Mouse (Mus musculus): ENCODE data around the gene Rhov.

Gene Rhov

DNA sequence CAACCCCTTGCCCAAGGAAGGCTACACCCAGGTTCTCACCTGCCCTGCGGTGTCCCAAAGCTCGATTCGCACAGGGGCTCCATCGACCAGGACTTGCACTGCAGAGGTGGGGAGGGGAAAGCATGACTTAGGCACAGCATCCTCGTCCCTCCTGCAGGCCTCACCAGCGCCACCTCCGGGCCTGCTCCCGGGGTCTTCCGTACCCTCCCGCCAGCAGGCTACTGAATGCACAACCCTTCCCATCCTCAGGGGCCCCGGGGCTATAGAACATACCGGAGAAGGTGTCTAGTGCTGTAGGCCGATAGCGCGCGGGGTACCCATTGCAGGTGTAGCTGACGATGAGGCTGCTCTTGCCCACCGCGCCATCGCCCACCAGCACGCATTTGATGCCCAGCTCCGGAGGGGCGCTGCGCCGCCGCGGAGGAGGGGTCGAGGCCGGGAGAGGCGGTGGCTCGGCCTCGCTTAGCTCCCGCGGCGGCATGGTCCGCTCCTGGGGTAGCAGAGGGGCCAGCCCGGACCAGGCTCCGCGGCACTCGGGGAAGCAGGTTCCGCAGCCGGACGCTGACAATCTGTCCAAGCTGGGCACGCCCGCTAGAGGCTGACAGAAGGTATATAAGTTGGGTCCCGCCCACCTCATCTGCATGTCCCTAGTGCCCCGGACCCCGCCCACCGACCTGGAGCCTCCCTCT, at the start of gene Rhov:
Rhov (minus strand) TSS at position 630 of the 689 bp plus-strand sequence.
- peak; percentile 61 for DNase-seq (ENCODE audit: extremely low spot score)

DNA sequence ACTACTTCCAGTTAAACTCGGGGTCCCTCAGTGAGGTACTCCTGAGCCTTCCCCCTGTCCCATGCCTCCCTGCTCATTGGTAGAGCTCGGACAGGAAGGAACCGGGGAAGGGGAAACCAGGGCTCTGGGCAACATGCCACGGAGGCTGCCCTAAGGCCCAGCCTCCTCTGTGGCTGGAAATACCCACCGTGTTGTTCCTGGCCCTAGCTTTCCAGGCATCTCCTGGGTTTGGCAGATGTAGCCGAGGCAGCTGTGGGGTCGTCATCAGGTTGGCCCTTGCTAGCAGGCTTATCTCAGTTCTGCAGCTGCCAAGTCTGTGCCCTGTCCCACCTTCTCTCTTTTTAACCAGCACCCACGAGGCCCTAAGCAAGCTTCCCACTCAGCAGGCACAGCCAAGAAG, 49.5 kb upstream of the Rhov start:
- no peak for DNase-seq (ENCODE audit: extremely low spot score)

DNA sequence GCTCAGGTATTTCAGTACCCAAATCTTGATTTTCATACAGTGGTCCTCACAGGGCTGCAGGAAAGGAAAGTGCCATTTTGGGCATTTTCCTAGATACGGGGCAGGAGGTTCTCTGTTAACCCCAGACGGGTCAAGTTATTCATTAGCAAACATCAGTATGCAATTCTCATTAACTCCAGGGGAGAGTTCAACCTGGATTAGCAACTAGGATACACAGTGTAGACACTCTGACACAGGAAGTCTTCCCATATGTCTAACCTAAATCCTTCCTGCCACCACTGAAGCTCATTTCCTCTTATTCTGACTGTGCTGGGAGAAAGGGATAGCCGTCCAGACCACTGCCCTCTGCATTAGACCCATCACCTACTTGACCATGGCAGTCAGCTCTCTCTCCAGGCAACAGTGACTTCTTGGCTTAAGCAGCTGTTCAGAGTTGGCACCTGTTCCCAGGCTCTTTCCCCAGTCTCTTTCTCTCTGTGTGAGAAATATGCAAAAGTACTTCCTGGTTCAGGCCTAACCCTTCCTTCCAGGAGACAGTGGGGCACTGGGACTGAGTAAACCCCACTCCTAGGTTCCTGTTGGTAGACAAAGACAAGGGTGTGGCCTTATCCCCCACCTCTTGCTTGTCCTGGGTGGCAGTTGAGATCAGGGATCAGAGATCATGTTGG, 47.1 kb upstream of the Rhov start:
- DNase-seq (ENCODE audit: extremely low spot score) = no peak

DNA sequence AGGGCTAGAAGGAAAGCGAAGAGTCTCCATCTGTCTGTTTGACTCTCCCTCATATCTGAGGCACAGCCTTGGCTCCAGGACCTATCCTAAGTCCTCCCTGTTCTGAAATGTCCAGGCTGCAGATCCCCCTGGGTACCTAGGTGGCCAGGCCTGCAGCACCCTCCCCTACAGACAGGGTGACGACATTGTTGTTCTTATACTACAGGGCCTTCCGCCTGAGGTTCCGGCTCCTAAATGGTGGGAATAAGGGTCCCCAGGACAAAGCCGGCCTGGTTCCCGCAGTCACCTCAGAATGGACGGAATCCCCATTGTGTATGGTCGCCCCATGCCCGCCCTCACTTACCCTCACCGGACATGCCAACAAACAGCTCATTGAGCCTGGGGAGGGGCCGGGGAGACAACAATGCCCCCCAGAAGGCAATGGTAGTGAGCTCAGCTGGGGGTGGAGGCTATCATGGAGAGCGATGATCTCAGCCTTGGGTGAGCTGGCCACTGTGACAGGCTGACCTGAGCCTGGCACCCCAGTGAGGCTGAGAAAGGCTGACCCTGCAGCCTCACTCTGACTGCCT, 43.8 kb upstream of the Rhov start:
- DNase-seq (ENCODE audit: extremely low spot score) = no peak

DNA sequence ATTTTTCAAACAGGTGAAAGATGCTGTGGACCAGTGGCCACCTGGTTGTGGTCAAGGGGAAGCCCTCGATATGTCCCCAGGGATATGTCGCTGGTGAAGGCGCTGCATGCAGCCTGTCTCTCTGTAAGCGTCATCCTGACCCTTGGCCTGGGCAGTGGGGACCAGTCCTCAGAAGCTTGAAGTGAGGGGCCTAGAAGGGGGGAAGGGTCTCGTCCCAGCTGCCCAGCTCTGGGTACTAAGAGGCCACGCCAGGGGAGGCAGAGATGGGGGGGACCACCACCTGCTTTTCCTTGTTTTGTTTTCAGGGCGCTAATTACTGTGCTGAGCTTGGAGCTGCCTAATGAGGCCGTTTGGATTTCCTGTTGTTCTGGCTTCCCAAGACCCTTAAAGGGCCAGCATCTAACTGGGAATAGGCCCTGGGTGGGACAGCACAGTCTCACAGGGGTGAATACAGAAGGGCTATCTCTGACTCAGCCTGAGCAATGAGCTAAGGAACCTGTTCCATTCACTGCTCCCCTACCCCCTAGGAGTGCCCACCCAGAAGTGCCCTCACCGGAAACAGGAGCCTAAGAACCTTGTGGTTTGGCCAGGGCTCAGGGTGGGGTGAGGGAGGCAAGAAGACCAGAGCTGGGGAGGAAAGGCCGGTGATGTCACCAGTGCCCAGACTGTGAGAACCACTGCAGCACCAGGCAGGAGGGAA, 42.9 kb upstream of the Rhov start:
- no peak for DNase-seq (ENCODE audit: extremely low spot score)

DNA sequence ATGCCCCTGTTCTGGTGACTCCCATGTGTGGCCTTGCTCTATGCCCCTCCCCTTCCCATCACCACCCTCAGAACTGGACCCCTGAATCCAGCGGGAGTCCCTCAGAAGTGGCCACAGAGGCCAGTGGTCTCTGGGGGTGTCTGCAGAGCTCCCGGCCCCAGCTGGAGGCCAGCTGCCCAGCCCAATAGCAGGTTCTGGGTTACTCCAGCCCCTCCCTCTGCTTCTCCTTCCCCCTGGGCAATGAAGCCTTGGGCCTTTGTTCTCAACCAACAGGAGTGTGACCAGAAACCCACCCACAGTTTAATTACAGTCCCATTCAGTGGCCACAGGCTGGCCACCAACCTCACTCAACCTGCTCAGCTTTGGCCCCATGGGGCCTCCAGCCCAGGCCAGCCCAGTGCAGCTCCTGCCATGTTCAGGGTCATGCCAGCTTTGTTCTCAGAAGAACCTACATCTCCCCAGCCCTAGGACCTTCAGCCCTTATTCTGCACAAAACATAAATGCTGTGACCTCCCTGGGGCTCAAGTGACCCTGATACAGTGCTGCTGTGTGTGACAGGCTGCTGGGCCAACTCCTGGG, 41.4 kb upstream of the Rhov start:
- no peak for DNase-seq (ENCODE audit: extremely low spot score)

DNA sequence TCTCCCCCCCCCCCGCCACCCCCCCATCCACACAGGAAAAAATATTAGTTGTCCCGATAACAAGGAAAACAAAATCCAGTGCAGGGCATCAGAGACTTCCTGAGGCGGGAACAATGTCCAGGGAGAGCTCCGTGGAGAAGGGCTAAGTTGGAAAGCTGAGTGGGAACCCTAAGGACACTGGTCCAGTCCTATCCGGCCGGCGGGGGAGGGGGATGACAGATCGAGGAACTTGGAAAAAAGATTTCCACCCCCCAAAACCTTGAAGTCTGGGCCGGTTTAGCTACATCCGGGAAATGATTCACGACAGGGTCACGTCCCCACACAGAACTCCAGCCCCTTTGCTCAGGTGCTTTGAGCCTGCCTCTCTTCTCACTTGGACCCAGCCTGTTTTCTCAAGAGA, 40.5 kb upstream of the Rhov start:
- DNase-seq (ENCODE audit: extremely low spot score) = no peak

DNA sequence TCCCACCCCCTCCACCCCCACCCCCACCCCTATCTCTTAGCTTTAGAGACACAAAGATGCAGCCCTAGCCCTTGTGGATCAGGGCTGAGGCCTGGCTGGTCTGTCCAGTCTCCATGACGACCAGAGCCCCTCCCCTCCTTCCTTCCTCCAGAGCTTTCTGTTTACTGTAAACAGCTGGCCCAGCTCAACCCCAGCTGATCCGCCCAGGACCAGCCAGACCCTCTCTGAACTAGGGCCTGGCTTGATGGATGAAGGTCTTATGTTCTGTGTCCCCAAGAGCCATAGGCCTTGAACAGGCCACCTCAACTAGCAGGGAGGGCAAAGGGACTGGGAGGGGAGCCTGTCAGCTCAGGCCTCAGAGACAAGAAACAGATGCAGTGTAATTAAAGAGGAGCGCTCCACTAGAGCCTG, 33.7 kb upstream of the Rhov start:
- peak; percentile 58 for DNase-seq (ENCODE audit: extremely low spot score)

DNA sequence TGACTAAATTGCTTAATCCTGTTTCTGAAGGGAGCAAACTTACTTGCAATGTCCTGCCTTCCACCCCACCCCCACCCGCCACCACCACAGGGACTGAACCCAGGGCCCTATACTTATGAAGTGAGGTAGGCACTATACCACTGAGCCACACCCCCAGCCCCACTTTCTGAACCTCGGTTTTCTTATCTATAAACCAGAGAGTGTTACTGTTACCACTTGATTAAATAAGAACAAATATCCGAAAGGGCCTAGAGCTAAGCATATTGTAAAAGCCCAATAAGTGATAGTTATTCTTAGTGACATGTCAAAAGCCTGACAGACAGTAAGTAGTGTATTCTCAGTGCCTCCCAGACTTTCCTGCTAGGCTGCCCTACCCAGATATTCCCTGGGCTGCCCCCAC, 33.3 kb upstream of the Rhov start:
- DNase-seq (ENCODE audit: extremely low spot score) = no peak

DNA sequence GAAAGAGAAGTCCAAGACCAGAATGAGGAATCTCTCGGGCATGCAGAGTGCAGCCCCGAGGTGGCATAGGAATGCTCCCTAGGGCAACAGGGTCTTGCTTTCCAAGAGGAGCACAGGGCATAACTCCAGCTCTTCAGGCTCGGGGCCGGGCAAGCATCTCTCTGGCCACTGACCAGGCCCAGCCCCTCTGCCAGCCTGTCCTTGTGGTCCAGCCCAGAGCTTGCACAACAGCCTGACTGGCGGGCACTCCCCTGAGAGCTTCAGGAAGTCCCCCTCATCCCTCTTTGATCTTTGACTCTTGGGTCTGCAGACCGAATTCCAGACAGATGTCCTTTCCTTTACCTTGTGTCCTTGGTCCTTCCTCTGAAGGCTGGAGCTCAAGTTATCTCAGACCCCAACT, 31.8 kb upstream of the Rhov start:
- no peak for DNase-seq (ENCODE audit: extremely low spot score)

DNA sequence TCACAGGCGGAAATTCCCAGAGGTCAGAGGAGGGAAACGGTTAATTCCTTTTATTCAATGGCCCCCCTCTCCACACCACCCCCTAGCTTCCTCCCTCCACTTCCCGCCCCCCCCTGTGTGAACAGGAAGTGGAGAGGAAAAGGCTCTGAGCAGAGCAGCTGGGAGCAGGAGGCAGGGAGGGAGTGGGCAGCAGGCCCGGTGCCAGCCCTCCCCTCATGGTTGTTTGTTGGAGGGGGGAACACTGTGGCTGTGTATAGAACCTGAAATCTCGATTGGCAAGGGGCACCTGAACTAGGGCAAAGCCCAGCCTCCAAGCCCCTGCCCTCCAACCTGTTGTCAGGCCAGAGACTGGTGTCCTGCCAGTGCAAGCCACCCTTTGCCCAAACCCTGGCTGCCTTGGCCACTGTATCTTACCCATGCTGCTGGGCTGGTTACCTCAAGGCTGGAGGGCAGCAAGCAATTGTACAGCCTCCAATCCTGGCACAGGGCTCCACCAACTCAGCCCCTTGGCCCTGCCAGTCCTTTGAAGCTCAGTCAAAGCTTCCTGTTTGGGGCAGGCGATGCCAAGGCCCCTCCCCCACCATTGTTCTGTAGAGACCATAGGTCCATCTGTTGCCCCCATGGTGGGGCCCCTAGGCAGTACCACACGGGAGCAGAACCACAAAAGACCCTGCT, 29.9 kb upstream of the Rhov start:
- no peak for DNase-seq (ENCODE audit: extremely low spot score)

DNA sequence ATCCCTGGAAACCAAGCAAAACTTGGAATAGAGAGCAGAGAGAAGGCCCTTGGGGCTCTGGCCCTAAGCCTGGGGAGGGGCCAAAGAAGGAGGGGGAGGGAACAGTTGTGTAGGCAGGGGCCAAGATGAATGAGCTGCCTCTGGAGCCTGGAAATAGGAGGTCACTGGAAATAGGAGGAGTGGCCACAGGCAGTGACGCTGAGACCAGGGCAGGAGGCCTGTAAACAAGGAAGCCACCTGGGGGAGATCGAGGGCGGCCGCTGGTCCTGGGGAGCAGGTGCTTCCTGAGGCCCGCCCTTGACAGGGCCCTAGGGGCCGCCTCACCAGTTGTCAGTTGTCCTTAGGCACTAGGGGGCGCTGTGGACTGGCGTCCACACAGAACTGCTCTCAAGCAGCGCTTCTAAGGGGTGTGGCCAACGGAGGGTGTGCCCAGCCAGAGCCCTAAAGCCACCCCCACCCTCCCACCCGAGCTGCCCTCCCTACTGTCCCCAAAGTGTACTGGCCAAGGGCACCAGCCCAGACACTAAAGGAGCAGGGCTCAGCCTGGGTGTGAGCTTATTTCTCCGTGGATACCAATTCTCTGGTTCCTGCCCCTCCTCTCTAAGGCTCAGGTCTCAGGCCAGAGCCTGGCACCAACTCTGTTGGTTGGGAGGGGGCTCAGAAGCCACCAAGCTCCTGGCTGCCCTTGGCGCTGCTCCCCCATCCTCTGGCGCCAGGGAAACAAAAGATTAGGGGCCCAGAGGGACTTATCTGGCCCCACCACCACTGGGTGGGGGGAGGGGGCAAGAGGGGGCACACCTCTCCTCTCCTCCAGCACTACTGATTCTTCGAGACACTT, 29.1 kb upstream of the Rhov start:
- DNase-seq (ENCODE audit: extremely low spot score) = peak; percentile 83

DNA sequence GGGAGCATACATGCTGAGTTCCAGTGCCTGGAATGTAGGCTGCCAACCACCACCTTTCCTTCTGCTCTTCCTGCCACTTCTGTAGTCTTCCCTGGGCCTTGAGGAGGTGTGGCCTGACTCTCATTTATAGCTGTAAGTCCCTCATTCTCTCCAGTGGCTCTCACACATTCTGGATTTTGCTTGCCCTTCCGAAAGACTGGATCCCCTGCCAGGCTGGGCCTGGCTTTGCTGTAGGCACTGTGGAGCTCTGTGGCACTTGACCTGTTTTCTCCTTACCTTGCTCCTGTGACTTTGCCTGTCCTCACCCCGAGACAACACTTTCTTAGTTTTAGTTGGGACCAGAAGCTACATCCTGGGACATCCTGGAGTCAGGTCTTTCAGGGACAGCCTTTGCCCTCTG, 27.8 kb upstream of the Rhov start:
- no peak for DNase-seq (ENCODE audit: extremely low spot score)

DNA sequence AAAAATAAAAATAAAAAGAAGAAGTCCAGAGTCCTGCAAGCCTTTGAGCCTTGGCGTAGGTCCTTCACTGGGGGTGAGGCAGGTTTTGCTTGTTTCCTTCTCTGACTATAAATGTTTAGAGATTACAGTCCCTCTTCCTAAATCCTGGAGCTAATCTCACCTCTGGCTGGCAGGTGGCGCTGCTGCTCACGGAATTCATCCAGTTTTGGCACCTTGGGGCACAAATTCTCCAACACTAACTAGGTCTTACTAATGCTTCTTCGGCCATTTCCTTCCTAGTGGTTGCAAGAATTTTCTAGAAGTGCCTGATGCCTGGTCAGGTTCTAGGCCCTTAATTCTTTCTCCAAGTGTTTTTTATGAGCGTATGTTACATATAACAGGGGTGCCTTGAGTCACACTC, 27.3 kb upstream of the Rhov start:
- DNase-seq (ENCODE audit: extremely low spot score) = peak; percentile 57

DNA sequence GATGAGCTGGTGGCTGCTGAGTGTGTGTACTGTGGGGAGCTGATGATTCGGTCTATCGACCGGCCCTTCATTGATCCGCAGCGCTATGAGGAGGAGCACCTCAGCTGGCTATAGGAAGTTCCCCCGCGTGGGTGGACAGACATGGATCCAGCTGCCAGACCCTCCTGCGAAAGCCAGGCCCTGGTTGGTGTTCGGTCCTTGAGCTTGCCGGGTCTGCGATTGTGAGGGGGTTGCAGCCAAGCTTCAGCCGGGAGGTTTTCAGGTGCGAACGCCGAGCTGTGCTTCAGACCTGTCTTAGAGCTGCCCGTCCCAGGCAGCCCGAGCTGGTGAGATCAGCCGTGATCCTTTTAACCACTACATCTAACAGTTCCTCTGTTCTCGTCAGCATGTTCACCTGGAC, 26.4 kb upstream of the Rhov start:
- DNase-seq (ENCODE audit: extremely low spot score) = no peak

DNA sequence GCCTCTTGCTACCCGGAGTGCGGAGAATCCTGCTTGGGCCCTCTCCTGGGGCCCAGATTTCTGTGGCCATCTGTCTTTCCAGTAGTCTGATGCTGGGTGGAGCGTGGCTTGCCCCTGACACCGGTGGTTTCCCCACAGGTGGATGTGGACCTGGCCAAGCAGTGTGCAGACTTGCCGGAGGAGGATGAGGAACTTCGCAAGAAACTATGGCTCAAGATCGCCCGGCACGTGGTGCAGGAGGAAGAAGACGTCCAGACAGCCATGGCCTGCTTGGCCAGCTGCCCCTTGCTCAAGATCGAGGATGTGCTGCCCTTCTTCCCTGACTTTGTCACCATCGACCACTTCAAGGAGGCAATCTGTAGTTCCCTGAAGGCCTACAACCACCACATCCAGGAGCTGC, 25.7 kb upstream of the Rhov start:
- no peak for DNase-seq (ENCODE audit: extremely low spot score)

DNA sequence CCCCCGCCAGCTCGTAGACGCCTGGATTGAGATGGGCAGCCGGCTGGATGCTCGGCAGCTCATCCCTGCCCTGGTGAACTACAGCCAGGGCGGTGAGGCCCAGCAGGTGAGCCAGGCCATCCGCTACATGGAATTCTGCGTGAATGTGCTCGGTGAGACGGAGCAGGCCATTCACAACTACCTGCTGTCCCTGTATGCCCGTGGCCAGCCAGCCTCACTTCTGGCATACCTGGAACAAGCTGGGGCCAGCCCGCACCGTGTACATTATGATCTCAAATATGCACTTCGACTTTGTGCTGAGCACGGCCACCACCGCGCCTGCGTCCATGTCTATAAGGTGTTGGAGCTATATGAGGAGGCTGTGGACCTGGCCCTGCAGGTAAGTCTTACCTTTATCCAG, 23.3 kb upstream of the Rhov start:
- no peak for DNase-seq (ENCODE audit: extremely low spot score)

DNA sequence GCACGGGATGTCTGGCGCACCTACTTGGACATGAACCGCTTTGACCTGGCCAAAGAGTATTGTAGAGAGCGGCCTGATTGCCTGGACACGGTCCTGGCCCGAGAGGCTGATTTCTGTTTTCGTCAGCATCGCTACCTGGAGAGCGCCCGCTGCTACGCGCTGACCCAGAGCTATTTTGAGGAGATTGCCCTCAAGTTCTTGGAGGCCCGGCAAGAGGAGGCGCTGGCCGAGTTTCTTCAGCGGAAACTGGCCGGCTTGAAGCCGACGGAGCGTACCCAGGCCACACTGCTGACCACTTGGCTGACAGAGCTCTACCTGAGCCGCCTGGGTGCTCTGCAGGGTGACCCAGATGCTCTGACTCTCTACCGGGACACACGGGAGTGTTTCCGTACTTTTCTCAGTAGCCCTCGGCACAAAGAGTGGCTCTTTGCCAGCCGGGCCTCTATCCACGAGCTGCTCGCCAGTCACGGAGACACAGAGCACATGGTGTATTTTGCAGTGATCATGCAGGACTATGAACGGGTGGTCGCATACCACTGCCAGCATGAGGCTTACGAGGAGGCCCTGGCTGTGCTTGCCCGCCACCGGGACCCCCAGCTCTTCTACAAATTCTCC, 22.8 kb upstream of the Rhov start:
- DNase-seq (ENCODE audit: extremely low spot score) = no peak

DNA sequence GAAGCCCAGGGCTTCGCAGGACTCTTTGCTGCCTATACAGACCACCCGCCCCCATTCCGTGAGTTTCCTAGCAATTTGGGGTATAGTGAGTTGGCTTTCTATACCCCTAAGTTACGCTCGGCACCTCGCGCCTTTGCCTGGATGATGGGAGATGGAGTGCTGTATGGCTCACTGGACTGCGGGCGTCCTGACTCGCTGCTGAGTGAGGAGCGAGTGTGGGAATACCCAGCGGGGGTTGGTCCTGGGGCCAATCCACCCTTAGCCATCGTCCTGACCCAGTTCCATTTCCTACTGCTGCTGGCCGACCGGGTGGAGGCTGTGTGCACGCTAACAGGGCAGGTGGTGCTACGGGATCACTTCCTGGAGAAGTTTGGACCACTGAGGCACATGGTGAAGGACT, 22.2 kb upstream of the Rhov start:
- no peak for DNase-seq (ENCODE audit: extremely low spot score)

DNA sequence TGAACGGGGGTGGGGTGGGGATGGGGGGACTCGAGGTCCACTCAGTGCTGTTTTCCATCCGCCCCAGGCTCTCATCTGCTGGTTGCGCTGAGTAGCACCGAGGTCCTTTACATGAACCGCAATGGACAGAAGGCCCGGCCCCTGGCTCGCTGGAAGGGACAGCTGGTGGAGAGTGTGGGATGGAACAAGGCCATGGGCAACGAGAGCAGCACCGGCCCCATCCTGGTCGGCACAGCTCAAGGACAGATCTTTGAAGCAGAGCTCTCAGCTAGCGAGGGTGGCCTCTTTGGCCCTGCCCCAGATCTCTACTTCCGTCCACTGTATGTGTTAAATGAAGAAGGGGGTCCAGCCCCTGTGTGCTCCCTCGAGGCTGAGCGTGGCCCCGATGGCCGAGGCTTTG, 21.8 kb upstream of the Rhov start:
- no peak for DNase-seq (ENCODE audit: extremely low spot score)

DNA sequence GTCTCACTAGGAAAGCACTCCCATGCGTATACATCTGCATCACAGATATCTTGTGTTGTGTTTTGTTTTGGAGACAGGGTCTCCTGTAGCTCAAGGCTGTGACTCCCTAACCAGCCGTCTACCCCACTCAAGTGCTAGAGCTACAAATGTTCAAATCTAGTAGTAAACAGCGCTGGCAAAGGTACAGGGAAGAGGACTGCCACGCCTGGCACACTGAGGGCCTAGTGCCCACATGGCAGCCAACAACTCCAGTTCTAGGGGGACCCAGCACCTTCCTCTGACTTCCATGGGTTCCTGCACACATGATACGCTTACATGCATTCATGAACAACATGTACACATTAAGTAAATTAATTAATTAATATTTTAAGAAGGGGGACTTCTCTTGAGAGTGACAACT, 21.2 kb upstream of the Rhov start:
- DNase-seq (ENCODE audit: extremely low spot score) = no peak

Data from embryo, embryonic 9.5 days (tissue).